Comparison of ENCODE assay signal across 9 mouse cellular contexts in the genomic region with DNA sequence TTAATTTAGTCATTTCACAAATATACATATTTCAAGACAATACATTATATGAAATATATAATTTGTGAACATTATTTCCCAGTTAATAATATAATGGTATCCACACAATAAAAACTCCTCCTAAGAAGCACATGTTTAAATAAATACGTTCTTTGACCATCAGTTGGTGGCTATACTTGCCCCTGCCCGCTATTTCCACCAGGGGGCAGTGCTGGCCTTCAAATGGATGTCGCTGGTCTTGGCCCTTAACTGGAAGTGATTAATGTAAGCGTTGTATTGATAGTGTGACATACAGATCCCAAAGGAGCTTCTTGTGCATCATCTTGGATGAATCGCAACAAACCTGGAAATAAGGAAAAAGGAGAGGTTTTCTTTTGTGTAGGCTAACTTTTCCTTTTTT. TPM values are rescaled to one million over a fixed set of nuclear protein-coding genes. Genes with fewer than 3 reads are reported as not detected.
DNase-seq lines count a peak whose midpoint lies in the region; ATAC-seq lines count a peak whose summit lies in the region.
"Had no signal": no experiment of that assay in that cellular context is flagged by ENCODE, and none has a peak within 500 bp of the region (broad histone marks: within the 10 kb centered on the region; RNA-seq: fewer than 3 reads in every experiment).

No protein-coding gene starts in this region.

- intact Hi-C loops in gastrocnemius, postnatal 36 days (cut with DNase I) = loop anchor here (10.0 kb wide), 1 partner anchor 905 kb away; no protein-coding TSS in a partner anchor

- no peaks in the 10 kb centered on the region for H3K36me3 ChIP-seq in forebrain, embryonic 11.5 days (ENCODE audit: control insufficient read depth, insufficient read depth, low read length)
- H3K36me3 ChIP-seq in forebrain, embryonic 15.5 days = no peaks in the 10 kb centered on the region
- H3K36me3 ChIP-seq in splenic B cell, adult 2 months (ENCODE audit: control insufficient read depth, insufficient read depth, low read length, poor library complexity, severe bottlenecking) = no peaks in the 10 kb centered on the region
- H3K36me3 ChIP-seq: midbrain, embryonic 12.5 days had no signal

- peak; percentile 84 for DNase-seq in forebrain, embryonic 11.5 days (ENCODE audit: low spot score)
- DNase-seq in NIH3T3 (ENCODE audit: low read depth) = peak; percentile 89
- peak; percentile 88 to 91 for DNase-seq in cerebellum, postnatal 10 days
- DNase-seq in gastrocnemius, postnatal 36 days = peak; percentile 51 to 60
- DNase-seq in layer of hippocampus, postnatal 25 days (ENCODE audit: extremely low spot score in 1 of 2, low spot score in 1 of 2) = peak; percentile 61 to 84
- DNase-seq in splenic B cell, adult 2 months (ENCODE audit: low read depth, low spot score) = peak; percentile 83

- 13% methylated on average over 5 of the region's 5 CpGs for WGBS in forebrain, embryonic 11.5 days
- 15% methylated on average over 5 of the region's 5 CpGs for WGBS in forebrain, embryonic 15.5 days

- no peaks in the 10 kb centered on the region for H3K9me3 ChIP-seq in forebrain, embryonic 11.5 days (ENCODE audit: control insufficient read depth, low read length)
- no peaks in the 10 kb centered on the region for H3K9me3 ChIP-seq in forebrain, embryonic 15.5 days
- H3K9me3 ChIP-seq: midbrain, embryonic 12.5 days had no signal

- H3K27ac ChIP-seq in forebrain, embryonic 11.5 days (ENCODE audit: low read depth, low read length) = no peak overlapping the region
- H3K27ac ChIP-seq in forebrain, embryonic 15.5 days (replicated peaks) = no peak overlapping the region
- H3K27ac ChIP-seq: midbrain, embryonic 12.5 days had no signal

- no peaks in the 10 kb centered on the region for H3K4me1 ChIP-seq in forebrain, embryonic 11.5 days (replicated peaks; ENCODE audit: control insufficient read depth, insufficient read depth, low read length)
- no peaks in the 10 kb centered on the region for H3K4me1 ChIP-seq in forebrain, embryonic 15.5 days
- H3K4me1 ChIP-seq: midbrain, embryonic 12.5 days had no signal

- H3K4me2 ChIP-seq in forebrain, embryonic 11.5 days (ENCODE audit: low read depth, low read length, severe bottlenecking) = no peak overlapping the region
- H3K4me2 ChIP-seq in forebrain, embryonic 15.5 days (replicated peaks) = no peak overlapping the region
- H3K4me2 ChIP-seq: midbrain, embryonic 12.5 days had no signal

- H3K27me3 ChIP-seq in forebrain, embryonic 11.5 days (ENCODE audit: control insufficient read depth, insufficient read depth, low read length) = no peaks in the 10 kb centered on the region
- peaks cover 5% of the 10 kb centered on the region for H3K27me3 ChIP-seq in forebrain, embryonic 15.5 days
- H3K27me3 ChIP-seq in splenic B cell, adult 2 months (ENCODE audit: control insufficient read depth, insufficient read depth, low read length, poor library complexity, severe bottlenecking) = no peaks in the 10 kb centered on the region; the same call in 1 of the 2 replicates

- no peak overlapping the region for H3K9ac ChIP-seq in forebrain, embryonic 11.5 days (ENCODE audit: low read length)
- H3K9ac ChIP-seq in forebrain, embryonic 15.5 days (replicated peaks) = no peak overlapping the region
- H3K9ac ChIP-seq: midbrain, embryonic 12.5 days had no signal

- no peak overlapping the region for H3K4me3 ChIP-seq in forebrain, embryonic 11.5 days (ENCODE audit: low read depth, low read length)
- no peak overlapping the region for H3K4me3 ChIP-seq in forebrain, embryonic 15.5 days
- H3K4me3 ChIP-seq: midbrain, embryonic 12.5 days had no signal

- ATAC-seq in forebrain, embryonic 11.5 days (replicated peaks; ENCODE audit: low FRiP score) = no peak
- ATAC-seq in forebrain, embryonic 15.5 days (replicated peaks) = no peak
- ATAC-seq in megakaryocyte-erythroid progenitor cell, adult 5-6 weeks (replicated peaks; ENCODE audit: low FRiP score, low TSS enrichment, poor library complexity, severe bottlenecking) = peak; percentile 87

RNA-seq across cellular contexts. Expression of a gene that starts 4.9 kb away (rescaled TPM):
- polyA plus RNA-seq in forebrain, embryonic 11.5 days (2014; fragmentation: Nextera tagmentation; extraction: Ambion mirVana) = 0.32 and 0.45 TPM in 2 replicates
- 0.14 and 0.33 TPM in 2 replicates for polyA plus RNA-seq in forebrain, embryonic 15.5 days (2015; fragmentation: Nextera tagmentation; extraction: Ambion mirVana)
- not detected for total RNA-seq in gastrocnemius, postnatal 36 days (2021)
- under 1 TPM; 0.21 to 0.49 TPM for total RNA-seq in layer of hippocampus, postnatal 25 days (2021)
- not detected in 2 replicates for total RNA-seq in megakaryocyte-erythroid progenitor cell, adult 5-6 weeks (2014; fragmentation: Nextera tagmentation)
- total RNA-seq in megakaryocyte-erythroid progenitor cell, adult 5-6 weeks (2017) = not detected in 2 replicates

RNA-seq across cellular contexts. Expression of a gene that starts 9.6 kb away (rescaled TPM):
- 26.8 and 28.3 TPM in 2 replicates for polyA plus RNA-seq in forebrain, embryonic 11.5 days (2014; fragmentation: Nextera tagmentation; extraction: Ambion mirVana)
- polyA plus RNA-seq in forebrain, embryonic 15.5 days (2015; fragmentation: Nextera tagmentation; extraction: Ambion mirVana) = 31.6 and 36.1 TPM in 2 replicates
- 1 to 10 TPM; 3.3 to 3.5 TPM for total RNA-seq in gastrocnemius, postnatal 36 days (2021)
- 10 to 100 TPM; 12.6 to 15.7 TPM for total RNA-seq in layer of hippocampus, postnatal 25 days (2021)
- 0.59 and 4.9 TPM in 2 replicates for total RNA-seq in megakaryocyte-erythroid progenitor cell, adult 5-6 weeks (2014; fragmentation: Nextera tagmentation)
- total RNA-seq in megakaryocyte-erythroid progenitor cell, adult 5-6 weeks (2017) = not detected in 2 replicates

RNA-seq across cellular contexts. Expression of a gene that starts 28.7 kb away (rescaled TPM):
- not detected in 2 replicates for polyA plus RNA-seq in forebrain, embryonic 11.5 days (2014; fragmentation: Nextera tagmentation; extraction: Ambion mirVana)
- polyA plus RNA-seq in forebrain, embryonic 15.5 days (2015; fragmentation: Nextera tagmentation; extraction: Ambion mirVana) = not detected in 2 replicates
- not detected for total RNA-seq in gastrocnemius, postnatal 36 days (2021)
- total RNA-seq in layer of hippocampus, postnatal 25 days (2021) = not detected
- total RNA-seq in megakaryocyte-erythroid progenitor cell, adult 5-6 weeks (2014; fragmentation: Nextera tagmentation) = not detected in 2 replicates
- not detected in 2 replicates for total RNA-seq in megakaryocyte-erythroid progenitor cell, adult 5-6 weeks (2017)
- polyA plus RNA-seq: midbrain, embryonic 12.5 days had no signal

RNA-seq across cellular contexts. Expression of a gene that starts 41.8 kb away (rescaled TPM):
- not detected in 2 replicates for polyA plus RNA-seq in forebrain, embryonic 11.5 days (2014; fragmentation: Nextera tagmentation; extraction: Ambion mirVana)
- not detected in 2 replicates for polyA plus RNA-seq in forebrain, embryonic 15.5 days (2015; fragmentation: Nextera tagmentation; extraction: Ambion mirVana)
- total RNA-seq in gastrocnemius, postnatal 36 days (2021) = not detected
- total RNA-seq in layer of hippocampus, postnatal 25 days (2021) = not detected
- total RNA-seq in megakaryocyte-erythroid progenitor cell, adult 5-6 weeks (2014; fragmentation: Nextera tagmentation) = not detected in 2 replicates
- total RNA-seq in megakaryocyte-erythroid progenitor cell, adult 5-6 weeks (2017) = not detected in 2 replicates

RNA-seq across cellular contexts. Expression of a gene that starts 42.5 kb away (rescaled TPM):
- 0.09 TPM in 1 of 2 replicates, not detected in the other for polyA plus RNA-seq in forebrain, embryonic 11.5 days (2014; fragmentation: Nextera tagmentation; extraction: Ambion mirVana)
- 0.22 and 0.23 TPM in 2 replicates for polyA plus RNA-seq in forebrain, embryonic 15.5 days (2015; fragmentation: Nextera tagmentation; extraction: Ambion mirVana)
- not detected for total RNA-seq in gastrocnemius, postnatal 36 days (2021)
- 1 to 10 TPM in 1 of 2 experiments, under 1 TPM in 1; 0.89 to 1.4 TPM for total RNA-seq in layer of hippocampus, postnatal 25 days (2021)
- not detected in 2 replicates for total RNA-seq in megakaryocyte-erythroid progenitor cell, adult 5-6 weeks (2014; fragmentation: Nextera tagmentation)
- not detected in 2 replicates for total RNA-seq in megakaryocyte-erythroid progenitor cell, adult 5-6 weeks (2017)
- polyA plus RNA-seq: midbrain, embryonic 12.5 days had no signal
